Mouse (Mus musculus): Measurements from ENCODE around the gene Atp23.
"Not testable (repeated sequence)": the region's sequence is repeated elsewhere in the genome, so short reads cannot be mapped to it uniquely, and the experiment has no call there.

The Atp23 gene

DNA sequence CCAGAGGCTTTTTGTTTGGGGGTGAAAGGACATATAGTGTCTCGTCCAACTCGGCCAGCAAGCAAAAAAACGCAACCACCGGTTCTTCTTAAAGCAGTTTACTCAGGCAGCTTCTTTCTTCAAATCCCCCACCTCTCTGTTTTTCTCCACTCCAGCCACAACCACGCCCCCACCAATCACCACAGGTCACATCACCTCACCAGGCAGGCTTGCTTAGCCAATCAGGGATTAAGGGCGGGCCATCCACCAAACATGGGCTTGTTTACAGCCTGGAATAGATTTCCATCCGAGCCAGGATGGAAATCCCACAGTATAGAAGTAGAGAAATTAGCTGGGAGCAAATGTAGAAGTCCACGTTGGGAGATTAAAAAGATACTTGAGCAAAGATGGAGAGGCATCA is 74.9 kb downstream of the Atp23 start:
- DNase-seq (ENCODE audit: low spot score in 2 of 2): not testable (repeated sequence)

DNA sequence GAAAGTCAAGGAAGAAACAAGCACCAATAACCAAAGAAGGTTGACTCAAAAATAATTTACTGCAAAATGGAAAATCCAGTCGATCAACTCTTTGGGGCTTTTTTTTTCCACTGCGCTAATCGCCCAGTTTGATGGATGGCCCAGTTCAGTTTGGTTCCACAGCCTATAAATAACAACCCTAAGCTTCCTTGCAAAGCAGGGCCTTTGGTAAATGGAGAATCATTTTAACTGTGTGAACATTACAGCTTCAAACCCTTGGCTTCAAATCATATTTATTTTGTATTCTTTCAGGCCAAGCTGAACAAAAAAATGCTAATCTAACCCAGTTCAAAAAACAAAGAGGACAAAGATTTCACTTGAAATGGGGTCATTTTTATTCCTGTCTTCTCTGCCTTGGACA is 78.7 kb downstream of the Atp23 start:
- no peak for DNase-seq (ENCODE audit: low spot score in 2 of 2)

All from spleen, postnatal 14 days (tissue).